Mouse (Mus musculus): ENCODE results near the gene Satb2. TPM values are rescaled to one million over a fixed set of nuclear protein-coding genes. Genes with fewer than 3 reads are reported as not detected.
A peak's percentile ranks its signal among the peaks of the same experiment; 100 is the strongest.

Gene Satb2
- 3.4 and 5.0 TPM in 2 replicates for total RNA-seq (2021)
- long read RNA-seq: 0 reads

GRCm38 (mm10) chr1:56978151-56978700 is at the start of gene Satb2:
Gene Satb2 (minus strand): TSS chr1:56978650.
- no peak for DNase-seq

- DNase-seq: no peak
Measured at GRCm38 (mm10) chr1:57018941-57019340, 40.5 kb upstream of the Satb2 start.

- no peak for DNase-seq
Measured at GRCm38 (mm10) chr1:57013856-57014255, 35.4 kb upstream of the Satb2 start.

- no peak for DNase-seq
Measured at GRCm38 (mm10) chr1:57009171-57009570, 30.7 kb upstream of the Satb2 start.

GRCm38 (mm10) chr1:56995041-56995440 is 16.6 kb upstream of the Satb2 start:
- DNase-seq: no peak

GRCm38 (mm10) chr1:56992310-56992709 is 13.9 kb upstream of the Satb2 start:
- no peak for DNase-seq

GRCm38 (mm10) chr1:56991613-56992012 is 13.2 kb upstream of the Satb2 start:
- DNase-seq: no peak

- DNase-seq: no peak
Measured at GRCm38 (mm10) chr1:56984483-56984810, 6.0 kb upstream of the Satb2 start.

GRCm38 (mm10) chr1:56983771-56984482 is 5.5 kb upstream of the Satb2 start:
- no peak for DNase-seq

- DNase-seq: no peak
Measured at GRCm38 (mm10) chr1:56983100-56983590, 4.7 kb upstream of the Satb2 start.

GRCm38 (mm10) chr1:56982631-56983030 is 4.2 kb upstream of the Satb2 start:
- DNase-seq: no peak

GRCm38 (mm10) chr1:56981947-56982555 is 3.6 kb upstream of the Satb2 start:
- DNase-seq: no peak

- DNase-seq: no peak
Measured at GRCm38 (mm10) chr1:56981508-56981907, 3.1 kb upstream of the Satb2 start.

- DNase-seq: no peak
Measured at GRCm38 (mm10) chr1:56980631-56981275, 2.3 kb upstream of the Satb2 start.

- no peak for DNase-seq
Measured at GRCm38 (mm10) chr1:56979531-56980395, 1.3 kb upstream of the Satb2 start.

GRCm38 (mm10) chr1:56977201-56978100 is 999 bp downstream of the Satb2 start:
- peak; percentile 68 for DNase-seq

GRCm38 (mm10) chr1:56976825-56977104 is 1.7 kb downstream of the Satb2 start:
- no peak for DNase-seq

- no peak for DNase-seq
Measured at GRCm38 (mm10) chr1:56976044-56976824, 2.2 kb downstream of the Satb2 start.

- DNase-seq: no peak
Measured at GRCm38 (mm10) chr1:56975546-56975945, 2.9 kb downstream of the Satb2 start.

- DNase-seq: no peak
Measured at GRCm38 (mm10) chr1:56974187-56974586, 4.3 kb downstream of the Satb2 start.

- DNase-seq: no peak
Measured at GRCm38 (mm10) chr1:56973593-56973950, 4.9 kb downstream of the Satb2 start.

Measured in adrenal gland, postnatal 25 days (tissue).